Mouse (Mus musculus) cerebellum, adult 2 months (tissue): ENCODE data around the gene 2210016F16Rik. TPM values are rescaled to one million over a fixed set of nuclear protein-coding genes. Genes with fewer than 3 reads are reported as not detected.
"Not testable (repeated sequence)": the region's sequence is repeated elsewhere in the genome, so short reads cannot be mapped to it uniquely, and the experiment has no call there.

Experiments used
- DNase-seq, 2 experiments: peaks; one replicate each; pipeline ENCODE4 v3.0.0; 2021
- H3K27ac ChIP-seq: fragments of 200-500 bp; 2 replicates; pipeline ENCODE4 v1.5.1; 2012; ENCODE audit warnings: low read length, control low read depth, inconsistent platforms; ENCODE audit not compliant: insufficient read depth
- H3K27me3 ChIP-seq: fragments of 200-500 bp; 2 replicates; pipeline ENCODE4 v1.6.1; 2012; ENCODE audit warnings: inconsistent platforms, mild to moderate bottlenecking, low read length, moderate library complexity; ENCODE audit not compliant: control insufficient read depth, insufficient read depth
- H3K4me1 ChIP-seq: fragments of 200-500 bp; 2 replicates; pipeline ENCODE4 v1.6.1; 2011; ENCODE audit warnings: low read length; ENCODE audit not compliant: control insufficient read depth, insufficient read depth
- H3K4me3 ChIP-seq: fragments of 200-500 bp; replicated peaks from 2 replicates; pipeline ENCODE3; 2011; ENCODE audit warnings: mild to moderate bottlenecking, low read depth, low read length, control low read depth; ENCODE audit not compliant: insufficient read depth
- CTCF ChIP-seq: fragments of 200-500 bp; IDR thresholded peaks from 2 replicates; pipeline ENCODE4 v1.5.1; 2011; ENCODE audit warnings: low read depth, mild to moderate bottlenecking, control low read depth, low read length, moderate library complexity, borderline replicate concordance; ENCODE audit not compliant: insufficient read depth
- POLR2A ChIP-seq: fragments of 200-500 bp; IDR thresholded peaks from 2 replicates; pipeline ENCODE4 v1.6.1; 2011; ENCODE audit warnings: low read length, control low read depth, borderline replicate concordance; ENCODE audit not compliant: insufficient read depth
- WGBS: fragments of 180-500 bp; shearing (Covaris S2); methylation state at CpG from one replicate; pipeline ENCODE4 v1.1.7; 2018; 5-methylcytosine and 5-hydroxymethylcytosine counted together
- polyA plus RNA-seq: library from polyadenylated mRNA; depleted of rRNA; stranded (reverse); fragments of >200 nt; gene quantifications from 2 replicates; pipeline ENCODE4 v1.2.3, GENCODE M21; 2012

Gene 2210016F16Rik
- polyA plus RNA-seq, 1 experiment = 8.5 TPM

DNA sequence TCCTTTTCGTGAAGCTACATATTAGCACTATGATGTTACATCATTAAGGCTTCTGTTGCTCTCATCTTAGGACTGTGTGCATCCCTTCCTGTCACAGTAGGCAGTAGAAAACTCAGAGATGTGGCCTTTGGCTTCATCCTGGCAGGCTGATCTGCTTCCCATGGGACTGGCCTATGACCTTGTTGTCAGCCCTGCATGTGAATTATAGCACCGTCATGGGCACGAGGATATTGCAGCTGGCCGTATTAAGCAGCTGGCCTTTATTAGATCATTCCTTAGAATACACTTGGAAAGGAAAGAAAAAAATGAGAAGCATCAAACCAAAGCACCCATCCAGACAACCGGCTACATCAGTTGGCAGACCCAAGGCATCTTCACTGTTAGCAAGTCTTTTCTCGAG is 30.3 kb upstream of the 2210016F16Rik start:
- Histone ChIP-seq H3K27me3 (no peaks in the 10 kb centered on the region), H3K4me1 (peaks cover 5% of the 10 kb centered on the region; the same call in 1 of the 2 replicates), H3K4me3 (no peak overlapping the region), H3K27ac (no peak overlapping the region)
- 48% methylated on average over 6 of the region's 6 CpGs for WGBS
- no peak for DNase-seq
- TF ChIP-seq CTCF (no peak), POLR2A (no peak)

DNA sequence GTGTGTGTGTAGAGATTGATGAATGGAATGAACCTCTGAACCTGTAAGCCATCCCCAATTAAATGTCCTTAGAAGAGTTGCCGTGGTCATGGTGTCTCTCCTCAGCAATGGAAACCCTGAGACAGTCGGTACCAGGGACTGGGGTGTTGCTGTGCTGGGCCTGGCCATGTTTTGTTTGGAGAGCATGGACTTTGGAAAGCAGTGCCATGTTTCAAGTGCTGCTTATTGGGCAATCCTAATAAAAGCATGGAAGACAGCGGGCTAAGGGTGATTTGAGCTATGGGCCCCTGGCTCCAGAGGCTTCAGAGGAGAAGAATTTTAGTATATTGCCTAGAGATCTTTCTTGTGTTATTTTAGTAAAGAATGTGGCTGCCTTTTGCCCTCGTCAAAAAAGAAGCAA is 26.0 kb upstream of the 2210016F16Rik start:
- DNase-seq = no peak
- WGBS = 98% methylated on average over 4 of the region's 4 CpGs
- Histone ChIP-seq H3K27me3 (no peaks in the 10 kb centered on the region), H3K27ac (no peak overlapping the region), H3K4me1 (peaks cover 5% of the 10 kb centered on the region; the same call in 1 of the 2 replicates), H3K4me3 (no peak overlapping the region)
- TF ChIP-seq CTCF = no peak
- TF ChIP-seq POLR2A = no peak

DNA sequence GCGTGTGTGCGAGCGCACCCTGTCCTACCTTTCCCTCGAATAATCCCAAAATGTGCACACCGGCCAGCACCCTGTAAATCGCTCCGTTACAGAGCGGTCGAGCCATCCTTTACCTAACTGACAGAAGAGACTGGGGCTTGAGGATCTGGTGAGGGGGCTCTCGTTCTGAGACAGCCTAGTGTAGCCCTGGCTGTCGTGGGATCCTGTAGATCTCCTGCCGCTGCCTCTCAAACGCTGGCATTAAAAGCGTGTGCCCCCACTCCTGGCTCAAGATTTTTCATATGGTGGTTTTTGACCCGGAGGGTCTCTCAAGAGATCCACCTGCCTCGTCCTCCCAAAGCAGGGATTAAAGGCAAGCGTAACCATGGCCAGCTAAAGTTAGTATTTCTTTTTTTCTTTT is 18.2 kb upstream of the 2210016F16Rik start, which contains the start of gene Hnrnpk:
Hnrnpk (minus strand) TSS at position 101 of the 400 bp plus-strand sequence.
- peak within 1 kb of the TSS; percentile 81 for H3K4me3 ChIP-seq
- not testable (repeated sequence) for DNase-seq, H3K4me1 ChIP-seq, H3K27me3 ChIP-seq
- 7% methylated on average over 17 of the region's 17 CpGs for WGBS
- H3K27ac ChIP-seq = peak within 1 kb of the TSS; percentile 98

- Histone ChIP-seq H3K27me3 (no peaks in the 10 kb centered on the region), H3K4me1 (no peaks in the 10 kb centered on the region), H3K4me3 (peak overlapping the region; percentile 81), H3K27ac (peak overlapping the region; percentile 73)
- TF ChIP-seq CTCF = no peak
- DNase-seq = no peak
- WGBS = under 1% methylated on average over 47 of the region's 48 CpGs
Observed at GRCm38 (mm10) chr13:58402744-58403110, 17.7 kb upstream of the 2210016F16Rik start.

DNA sequence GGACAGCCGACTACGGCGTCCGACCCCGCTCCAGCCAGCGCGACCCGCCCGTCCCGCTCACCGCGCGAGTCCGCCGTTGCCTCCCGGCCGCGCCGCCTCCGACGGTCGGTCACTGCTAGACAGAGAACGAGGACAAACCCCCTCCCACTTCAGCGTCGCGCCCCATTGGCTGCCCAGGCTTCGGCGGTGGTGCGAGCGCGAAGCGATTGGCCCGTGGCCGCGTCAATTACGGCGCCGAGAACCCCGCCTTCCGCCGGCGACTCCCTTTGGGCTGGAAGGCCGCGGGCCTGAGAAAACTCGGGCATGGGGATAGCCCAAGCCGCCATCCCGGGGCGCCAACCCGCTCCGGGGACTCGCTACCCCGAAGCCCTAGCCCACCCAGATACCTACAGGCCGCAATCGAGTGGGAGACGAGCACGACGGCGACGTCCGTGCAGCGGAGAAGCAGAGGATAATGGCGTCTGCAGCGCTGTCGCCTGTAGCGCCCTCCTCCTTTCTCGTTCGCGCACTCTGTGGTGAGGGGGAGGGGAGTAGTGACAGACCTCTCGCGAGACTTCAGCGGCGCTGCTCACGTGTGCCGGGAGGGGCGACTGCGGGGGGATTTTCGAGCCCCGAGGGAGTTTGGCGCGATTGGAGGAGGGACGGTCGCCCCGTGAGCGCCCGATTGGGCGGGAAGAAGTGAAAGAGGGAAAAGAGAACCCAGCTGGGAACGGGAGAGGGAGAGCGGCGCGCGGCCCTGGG is 17.1 kb upstream of the 2210016F16Rik start, which contains the start of gene Rmi1:
Rmi1 (plus strand) TSS at position 246 of the 741 bp plus-strand sequence.
- Histone ChIP-seq H3K4me3 (peak within 1 kb of the TSS; percentile 81), H3K4me1 (no peaks in the 10 kb centered on the region), H3K27me3 (no peaks in the 10 kb centered on the region), H3K27ac (peak within 1 kb of the TSS; percentile 98)
- under 1% methylated on average over 90 of the region's 91 CpGs for WGBS
- peak; percentile 97 to 100 for DNase-seq
- TF ChIP-seq CTCF (no peak), POLR2A (peak; percentile 97)

GRCm38 (mm10) chr13:58401135-58402002 is 16.3 kb upstream of the 2210016F16Rik start:
- DNase-seq = peak in 1 of 2 experiments; percentile 74
- peak overlapping the region; percentile 76 for H3K27ac ChIP-seq
- peak overlapping the region; percentile 81 for H3K4me3 ChIP-seq
- H3K27me3 ChIP-seq = no peaks in the 10 kb centered on the region
- TF ChIP-seq POLR2A = no peak
- TF ChIP-seq CTCF = no peak
- no peaks in the 10 kb centered on the region for H3K4me1 ChIP-seq
- WGBS = under 1% methylated on average over 94 of the region's 100 CpGs

- WGBS = under 1% methylated on average over 11 of the region's 11 CpGs
- no peak overlapping the region for H3K27ac ChIP-seq
- no peaks in the 10 kb centered on the region for H3K4me1 ChIP-seq
- no peak for DNase-seq
- H3K4me3 ChIP-seq = peak overlapping the region; percentile 81
- H3K27me3 ChIP-seq = no peaks in the 10 kb centered on the region
- TF ChIP-seq POLR2A (no peak), CTCF (no peak)
Observed at GRCm38 (mm10) chr13:58400576-58400975, 15.6 kb upstream of the 2210016F16Rik start.

- 28% methylated on average over 13 of the region's 13 CpGs for WGBS
- TF ChIP-seq CTCF (no peak), POLR2A (no peak)
- Histone ChIP-seq H3K27me3 (no peaks in the 10 kb centered on the region), H3K4me1 (no peaks in the 10 kb centered on the region), H3K4me3 (no peak overlapping the region), H3K27ac (no peak overlapping the region)
- peak in 1 of 2 experiments; percentile 25 for DNase-seq
Observed at GRCm38 (mm10) chr13:58397651-58398050, 12.6 kb upstream of the 2210016F16Rik start.

DNA sequence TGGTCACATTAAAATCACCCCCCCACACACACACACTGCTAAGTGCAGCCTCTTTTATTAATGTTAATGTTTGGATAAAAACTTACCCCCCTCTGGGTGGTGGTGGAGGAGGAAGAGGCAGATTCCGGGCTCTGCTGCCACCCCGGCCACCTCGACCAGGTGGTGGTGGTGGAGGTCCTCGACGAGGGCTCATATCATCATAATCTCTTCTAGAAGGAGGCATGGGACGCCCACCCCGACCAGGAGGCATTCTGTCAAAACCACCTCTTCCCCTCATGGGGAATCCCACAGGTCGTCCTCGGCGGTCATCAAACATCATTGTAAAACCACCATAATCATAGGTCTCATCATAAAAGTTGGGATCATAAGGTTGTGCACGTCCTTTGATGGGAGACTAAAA is 9.4 kb upstream of the 2210016F16Rik start:
- DNase-seq, H3K4me3 ChIP-seq, H3K27me3 ChIP-seq, H3K27ac ChIP-seq, H3K4me1 ChIP-seq: not testable (repeated sequence)
- 79% methylated on average over 11 of the region's 11 CpGs for WGBS
